Mouse (Mus musculus): ENCODE results near the gene Fmod. TPM values are rescaled to one million over a fixed set of nuclear protein-coding genes. Genes with fewer than 3 reads are reported as not detected.

The Fmod gene
- polyA plus RNA-seq, 2 experiments = 1.1 TPM

GRCm38 (mm10) chr1:134084128-134084527 is 47.1 kb downstream of the Fmod start:
- H3K27ac ChIP-seq = peak overlapping the region; percentile 94
- H3K4me1 ChIP-seq (replicated peaks; ENCODE audit: control insufficient read depth in 2 of 2, insufficient read depth in 2 of 2, low read length in 1 of 2) = peaks cover 71 to 86% of the 10 kb centered on the region in 2 experiments
- H3K4me2 ChIP-seq (ENCODE audit: low read depth) = no peak overlapping the region
- H3K9ac ChIP-seq (replicated peaks) = no peak overlapping the region
- WGBS (ENCODE audit: insufficient replicate concordance) = 83% methylated on average over 3 of the region's 3 CpGs
- DNase-seq (ENCODE audit: low read depth in 3 of 3, low spot score in 3 of 3) (no peak), ATAC-seq (ENCODE audit: insufficient read depth) (no peak)
- no peaks in the 10 kb centered on the region for H3K36me3 ChIP-seq (replicated peaks; ENCODE audit: control insufficient read depth, insufficient read depth, low read depth)
- TF ChIP-seq EP300 (IDR thresholded peaks at IDR 0.05; ENCODE audit: low read depth) = no peak
- TF ChIP-seq CTCF (IDR thresholded peaks at IDR 0.05; ENCODE audit: low read depth) = no peak
- no peak overlapping the region for H3K4me3 ChIP-seq (ENCODE audit: insufficient read depth in 1 of 2, low read depth in 2 of 2, low read length in 2 of 2)
- H3K27me3 ChIP-seq (ENCODE audit: control insufficient read depth, insufficient read depth, low read length) = no peaks in the 10 kb centered on the region
- no peaks in the 10 kb centered on the region for H3K9me3 ChIP-seq (ENCODE audit: control insufficient read depth, low read length)

DNA sequence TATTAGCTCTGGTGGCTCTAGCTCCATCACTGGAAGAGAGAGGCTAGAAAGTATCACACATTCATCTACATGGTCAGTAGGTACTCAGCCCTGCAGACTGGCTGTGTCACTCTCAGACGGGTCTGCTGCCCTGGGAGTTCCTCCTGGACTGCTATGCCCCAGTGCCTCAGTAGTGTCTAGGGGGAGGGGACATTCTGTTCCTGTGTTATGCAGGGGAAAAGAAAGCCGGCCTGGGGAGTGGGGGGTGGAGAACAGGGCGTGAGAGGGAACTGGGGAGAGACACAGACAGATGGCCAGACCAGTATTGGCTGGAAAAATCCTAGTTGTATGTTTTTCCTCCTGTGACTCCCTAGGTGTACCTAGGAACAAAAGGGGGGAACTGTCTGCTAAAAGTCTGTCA is 49.0 kb downstream of the Fmod start:
- Histone ChIP-seq H3K27ac (peak overlapping the region; percentile 8; the same call in 1 of the 2 replicates), H3K4me2 (ENCODE audit: low read depth) (peak overlapping the region; percentile 74; the same call in 1 of the 2 replicates), H3K9ac (replicated peaks) (no peak overlapping the region), H3K4me1 (replicated peaks; ENCODE audit: control insufficient read depth in 2 of 2, insufficient read depth in 2 of 2, low read length in 1 of 2) (peaks cover 57 to 71% of the 10 kb centered on the region in 2 experiments), H3K27me3 (ENCODE audit: control insufficient read depth, insufficient read depth, low read length) (no peaks in the 10 kb centered on the region), H3K36me3 (replicated peaks; ENCODE audit: control insufficient read depth, insufficient read depth, low read depth) (no peaks in the 10 kb centered on the region), H3K4me3 (ENCODE audit: insufficient read depth in 1 of 2, low read depth in 2 of 2, low read length in 2 of 2) (no peak overlapping the region), H3K9me3 (ENCODE audit: control insufficient read depth, low read length) (no peaks in the 10 kb centered on the region)
- DNase-seq (ENCODE audit: low read depth in 3 of 3, low spot score in 3 of 3) = no peak
- 39% methylated on average over 3 of the region's 3 CpGs for WGBS (ENCODE audit: insufficient replicate concordance)
- ATAC-seq (ENCODE audit: insufficient read depth) = no peak
- no peak for TF ChIP-seq CTCF (IDR thresholded peaks at IDR 0.05; ENCODE audit: low read depth)
- no peak for TF ChIP-seq EP300 (IDR thresholded peaks at IDR 0.05; ENCODE audit: low read depth)

- H3K27me3 ChIP-seq (ENCODE audit: control insufficient read depth, insufficient read depth, low read length) = no peaks in the 10 kb centered on the region
- WGBS (ENCODE audit: insufficient replicate concordance) = 9% methylated on average over 16 of the region's 16 CpGs
- H3K9ac ChIP-seq (replicated peaks) = peak overlapping the region; percentile 49
- TF ChIP-seq EP300 (IDR thresholded peaks at IDR 0.05; ENCODE audit: low read depth) (peak; percentile 31), CTCF (IDR thresholded peaks at IDR 0.05; ENCODE audit: low read depth) (no peak)
- H3K4me3 ChIP-seq (ENCODE audit: insufficient read depth in 1 of 2, low read depth in 2 of 2, low read length in 2 of 2) = peak overlapping the region; percentile 25 to 38
- peak overlapping the region; percentile 83 for H3K27ac ChIP-seq
- H3K4me1 ChIP-seq (replicated peaks; ENCODE audit: control insufficient read depth in 2 of 2, insufficient read depth in 2 of 2, low read length in 1 of 2) = peaks cover 59 to 71% of the 10 kb centered on the region in 2 experiments
- H3K9me3 ChIP-seq (ENCODE audit: control insufficient read depth, low read length) = no peaks in the 10 kb centered on the region
- peak overlapping the region; percentile 74 for H3K4me2 ChIP-seq (ENCODE audit: low read depth)
- no peak for DNase-seq (ENCODE audit: low read depth in 3 of 3, low spot score in 3 of 3)
- no peaks in the 10 kb centered on the region for H3K36me3 ChIP-seq (replicated peaks; ENCODE audit: control insufficient read depth, insufficient read depth, low read depth)
- ATAC-seq (ENCODE audit: insufficient read depth) = peak; percentile 62
These were observed 49.9 kb downstream of the Fmod start for GRCm38 (mm10) chr1:134086811-134087398.

DNA sequence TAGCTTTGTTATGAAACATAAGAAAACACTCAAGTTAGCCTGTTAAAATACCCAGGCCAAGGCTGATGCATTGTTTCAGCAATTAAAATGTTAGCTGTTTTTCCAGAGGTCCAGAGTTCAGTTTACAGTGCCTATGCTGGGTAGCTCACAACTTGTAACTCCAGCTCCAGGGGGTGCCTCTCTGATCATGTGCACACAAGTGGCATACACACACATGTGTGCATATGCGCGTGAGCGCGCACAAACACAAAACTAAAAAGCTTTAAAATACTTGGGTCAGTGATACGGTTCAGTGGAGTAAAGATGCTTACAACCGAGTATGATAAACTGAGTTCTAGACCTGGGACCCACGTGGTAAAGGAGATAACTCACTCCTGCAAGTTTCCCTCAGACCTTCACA is 52.0 kb downstream of the Fmod start:
- Histone ChIP-seq H3K27me3 (ENCODE audit: control insufficient read depth, insufficient read depth, low read length) (no peaks in the 10 kb centered on the region), H3K36me3 (replicated peaks; ENCODE audit: control insufficient read depth, insufficient read depth, low read depth) (no peaks in the 10 kb centered on the region), H3K27ac (no peak overlapping the region; the same call in 1 of the 2 replicates), H3K9me3 (ENCODE audit: control insufficient read depth, low read length) (no peaks in the 10 kb centered on the region), H3K4me2 (ENCODE audit: low read depth) (no peak overlapping the region), H3K4me3 (ENCODE audit: insufficient read depth in 1 of 2, low read depth in 2 of 2, low read length in 2 of 2) (no peak overlapping the region), H3K9ac (replicated peaks) (peak overlapping the region; percentile 3; the same call in 1 of the 2 replicates), H3K4me1 (replicated peaks; ENCODE audit: control insufficient read depth in 2 of 2, insufficient read depth in 2 of 2, low read length in 1 of 2) (peaks cover 54 to 68% of the 10 kb centered on the region in 2 experiments)
- WGBS (ENCODE audit: insufficient replicate concordance) = 55% methylated on average over 7 of the region's 7 CpGs
- no peak for DNase-seq (ENCODE audit: low read depth in 3 of 3, low spot score in 3 of 3)
- no peak for ATAC-seq (ENCODE audit: insufficient read depth)
- TF ChIP-seq EP300 (IDR thresholded peaks at IDR 0.05; ENCODE audit: low read depth) (no peak; the same call in 1 of the 2 replicates), CTCF (IDR thresholded peaks at IDR 0.05; ENCODE audit: low read depth) (no peak)

- peaks cover 65 to 68% of the 10 kb centered on the region in 2 experiments for H3K4me1 ChIP-seq (replicated peaks; ENCODE audit: control insufficient read depth in 2 of 2, insufficient read depth in 2 of 2, low read length in 1 of 2)
- H3K27ac ChIP-seq = peak overlapping the region; percentile 99
- H3K27me3 ChIP-seq (ENCODE audit: control insufficient read depth, insufficient read depth, low read length) = no peaks in the 10 kb centered on the region
- no peak for ATAC-seq (ENCODE audit: insufficient read depth)
- WGBS (ENCODE audit: insufficient replicate concordance) = 74% methylated on average over 3 of the region's 3 CpGs
- H3K4me3 ChIP-seq (ENCODE audit: insufficient read depth in 1 of 2, low read depth in 2 of 2, low read length in 2 of 2) = peak overlapping the region; percentile 24 to 64; a peak in 2 of 4 replicates
- H3K9me3 ChIP-seq (ENCODE audit: control insufficient read depth, low read length) = no peaks in the 10 kb centered on the region
- peak overlapping the region; percentile 70 for H3K9ac ChIP-seq (replicated peaks)
- TF ChIP-seq CTCF (IDR thresholded peaks at IDR 0.05; ENCODE audit: low read depth) = no peak
- no peak for TF ChIP-seq EP300 (IDR thresholded peaks at IDR 0.05; ENCODE audit: low read depth)
- H3K36me3 ChIP-seq (replicated peaks; ENCODE audit: control insufficient read depth, insufficient read depth, low read depth) = no peaks in the 10 kb centered on the region
- H3K4me2 ChIP-seq (ENCODE audit: low read depth) = peak overlapping the region; percentile 99
- no peak for DNase-seq (ENCODE audit: low read depth in 3 of 3, low spot score in 3 of 3)
These were observed 54.8 kb downstream of the Fmod start for GRCm38 (mm10) chr1:134091851-134092250.

Measured in liver, embryonic 14.5 days (tissue).